Mouse (Mus musculus) heart, embryonic 16.5 days (tissue): Measurements from ENCODE around the gene Lzic. TPM values are rescaled to one million over a fixed set of nuclear protein-coding genes. Genes with fewer than 3 reads are reported as not detected.

Experiments used
- ATAC-seq: fragments of 200-750 bp; cut with Nextera tagmentation; replicated peaks from 2 replicates; pipeline ENCODE4 v1.8.0; 2017; ENCODE audit warnings: moderate number of reproducible peaks; ENCODE audit not compliant: insufficient read depth, low FRiP score; ENCODE audit errors: extremely low read depth
- H3K27ac ChIP-seq: fragments of 300-500 bp; sonication (generic); 2 replicates; pipeline ENCODE4 v1.5.1; 2014; ENCODE audit warnings: mild to moderate bottlenecking, low read length, control low read depth, moderate library complexity
- H3K27me3 ChIP-seq: fragments of 300-500 bp; sonication (generic); 2 replicates; pipeline ENCODE4 v1.6.1; 2014; ENCODE audit warnings: low read length, mixed read lengths; ENCODE audit not compliant: control insufficient read depth, insufficient read depth
- H3K36me3 ChIP-seq: fragments of 300-500 bp; sonication (generic); 2 replicates; pipeline ENCODE4 v1.6.1; 2014; ENCODE audit not compliant: control insufficient read depth, insufficient read depth
- H3K4me1 ChIP-seq: fragments of 300-500 bp; sonication (generic); 2 replicates; pipeline ENCODE4 v1.6.1; 2014; ENCODE audit warnings: low read length, mixed read lengths; ENCODE audit not compliant: control insufficient read depth, insufficient read depth
- H3K4me2 ChIP-seq: fragments of 300-500 bp; sonication (generic); 2 replicates; pipeline ENCODE4 v1.6.1; 2014; ENCODE audit warnings: low read depth, mild to moderate bottlenecking, control low read depth, low read length
- H3K4me3 ChIP-seq: fragments of 300-500 bp; sonication (generic); 2 replicates; pipeline ENCODE4 v1.5.1; 2014; ENCODE audit warnings: mild to moderate bottlenecking, control low read depth, low read length
- H3K9ac ChIP-seq: fragments of 300-500 bp; sonication (generic); 2 replicates; pipeline ENCODE4 v1.6.1; 2014; ENCODE audit warnings: low read length, control low read depth
- H3K9me3 ChIP-seq: fragments of 300-500 bp; sonication (generic); replicated peaks from 2 replicates; pipeline ENCODE4 v1.6.1; 2016; ENCODE audit warnings: low read length; ENCODE audit not compliant: control insufficient read depth
- WGBS: fragments of 180-500 bp; shearing (Covaris S2); extraction: QIAGEN DNeasy Blood & Tissue Kit; methylation state at CpG from one replicate; pipeline ENCODE4 v1.1.7; 2014; 5-methylcytosine and 5-hydroxymethylcytosine counted together
- polyA plus RNA-seq: library from polyadenylated mRNA; unstranded; fragments of >200 nt; fragmentation: Nextera tagmentation; extraction: Ambion mirVana; gene quantifications from 2 replicates; pipeline ENCODE4 v1.2.1, GENCODE M21; 2015

Gene Lzic
- polyA plus RNA-seq, 1 experiment from 2014 or later: 39.3 TPM

DNA sequence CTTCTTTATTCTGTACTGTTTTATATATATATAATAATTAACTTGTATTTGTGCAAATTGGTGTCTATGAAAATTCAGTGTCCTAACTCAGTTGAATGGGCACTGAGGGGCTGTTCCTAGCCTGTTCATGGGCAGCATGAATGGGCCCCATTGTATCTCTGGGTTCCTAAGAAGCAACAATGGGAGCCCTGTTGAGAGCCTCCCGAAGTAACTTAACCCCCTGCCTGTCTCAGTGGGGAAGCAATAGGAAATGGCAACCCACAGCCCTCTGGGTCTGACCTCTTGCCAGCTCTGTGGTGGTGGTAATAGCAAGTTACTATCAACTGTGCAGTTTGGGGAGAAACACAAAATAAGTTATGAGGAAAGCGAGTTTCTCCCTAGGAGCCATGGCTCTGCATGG lies 11.6 kb downstream of the Lzic start:
- 64% methylated on average over 2 of the region's 2 CpGs for WGBS
- H3K36me3 ChIP-seq: peaks cover 46% of the 10 kb centered on the region
- no peak overlapping the region for H3K27ac ChIP-seq

DNA sequence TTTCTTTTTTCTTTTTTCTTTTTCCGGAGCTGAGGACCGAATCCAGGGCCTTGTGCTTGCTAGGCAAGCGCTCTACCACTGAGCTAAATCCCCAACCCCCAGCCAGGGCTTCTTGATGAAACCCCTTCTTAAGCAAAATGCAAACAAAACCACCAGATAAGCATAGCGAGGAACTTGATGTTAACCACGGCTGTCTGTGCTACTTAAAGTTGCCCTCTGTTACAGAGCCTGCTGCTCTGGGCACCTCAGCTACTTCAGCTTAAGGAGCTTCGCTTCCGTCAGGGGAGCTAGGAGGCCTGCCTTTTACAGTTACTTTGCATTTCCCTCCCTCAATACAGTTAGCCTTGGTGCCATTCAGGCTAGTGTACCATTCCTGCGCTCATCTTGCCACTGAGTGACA lies 13.9 kb downstream of the Lzic start:
- peaks cover 46% of the 10 kb centered on the region for H3K36me3 ChIP-seq
- H3K27ac ChIP-seq: no peak overlapping the region

More for the DNA sequence above, 11.6 kb downstream of the Lzic start:
- Histone ChIP-seq H3K4me1 (no peaks in the 10 kb centered on the region), H3K9me3 (no peaks in the 10 kb centered on the region), H3K9ac (no peak overlapping the region), H3K4me2 (no peak overlapping the region), H3K27me3 (no peaks in the 10 kb centered on the region), H3K4me3 (no peak overlapping the region)
- ATAC-seq: no peak

DNA sequence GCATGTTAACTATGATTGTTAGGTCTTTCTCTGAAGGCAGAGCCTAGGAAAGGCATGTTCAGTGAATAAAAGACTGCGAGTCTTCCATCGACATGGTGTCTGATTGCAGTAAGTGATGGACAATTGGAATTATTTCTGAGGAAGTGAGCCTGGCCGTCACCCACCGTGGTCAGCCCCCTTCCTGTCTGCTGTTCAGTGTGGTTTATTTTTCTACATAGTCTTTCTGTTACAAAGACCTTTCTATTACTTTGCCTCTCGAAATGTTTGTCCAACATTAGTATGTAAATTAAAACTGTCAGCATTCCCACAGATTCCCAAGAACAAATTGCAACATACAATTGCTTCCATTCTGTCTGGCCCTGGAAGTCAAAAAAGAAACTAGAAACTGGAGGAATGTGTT lies 14.8 kb downstream of the Lzic start:
- Histone ChIP-seq H3K4me1 (no peaks in the 10 kb centered on the region), H3K27me3 (no peaks in the 10 kb centered on the region), H3K9ac (no peak overlapping the region), H3K9me3 (no peaks in the 10 kb centered on the region), H3K4me3 (no peak overlapping the region), H3K27ac (no peak overlapping the region), H3K4me2 (no peak overlapping the region), H3K36me3 (peaks cover 37% of the 10 kb centered on the region)
- no peak for ATAC-seq
- WGBS: 81% methylated on average over 5 of the region's 5 CpGs

More for the DNA sequence above, 13.9 kb downstream of the Lzic start:
- 77% methylated on average over 8 of the region's 8 CpGs for WGBS
- Histone ChIP-seq H3K4me3 (no peak overlapping the region), H3K9ac (no peak overlapping the region), H3K9me3 (no peaks in the 10 kb centered on the region), H3K4me1 (no peaks in the 10 kb centered on the region), H3K4me2 (no peak overlapping the region), H3K27me3 (no peaks in the 10 kb centered on the region)
- no peak for ATAC-seq

DNA sequence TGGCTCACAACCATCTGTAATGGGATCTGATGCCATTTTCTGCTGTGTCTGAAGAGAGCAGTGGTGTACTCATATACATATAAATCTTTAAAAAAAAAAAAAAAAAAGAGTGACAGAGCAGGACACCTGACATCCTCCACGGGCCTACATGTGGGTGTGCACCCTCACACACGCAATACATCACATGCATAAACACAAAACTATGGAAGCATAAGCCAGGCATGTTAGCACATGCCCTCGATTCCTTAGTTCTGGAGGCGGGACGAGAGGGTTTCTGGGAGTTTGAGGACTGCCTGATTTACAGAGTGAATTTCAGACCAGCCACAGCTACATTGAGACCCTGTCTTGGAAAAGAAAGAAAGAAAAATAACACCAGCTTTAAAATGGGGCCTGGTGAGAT lies 19.3 kb downstream of the Lzic start:
- Histone ChIP-seq H3K9me3 (no peaks in the 10 kb centered on the region), H3K4me2 (no peak overlapping the region), H3K4me3 (no peak overlapping the region), H3K27me3 (no peaks in the 10 kb centered on the region), H3K4me1 (no peaks in the 10 kb centered on the region), H3K9ac (no peak overlapping the region), H3K27ac (no peak overlapping the region), H3K36me3 (peaks cover 23% of the 10 kb centered on the region)
- WGBS: 86% methylated on average over 5 of the region's 5 CpGs
- no peak for ATAC-seq

DNA sequence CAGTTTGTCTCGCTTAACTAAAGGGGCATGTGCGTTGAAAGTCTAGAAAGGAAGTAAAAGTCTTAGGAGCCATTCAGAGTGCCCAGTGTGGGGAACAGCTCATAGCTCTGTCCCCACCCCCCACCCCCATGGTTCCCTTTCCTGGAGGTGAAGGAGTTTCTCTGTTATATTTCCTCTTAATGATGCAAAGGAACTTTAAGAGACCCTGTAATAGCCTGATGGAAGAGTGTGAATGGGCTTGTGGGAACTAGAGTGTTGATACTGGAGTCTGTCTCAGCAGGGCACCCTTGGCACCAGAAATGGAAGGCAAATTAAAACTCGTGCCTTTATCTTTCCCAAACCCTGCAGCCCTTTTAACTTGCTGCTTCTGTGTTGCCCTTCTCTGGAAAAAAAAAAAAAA lies 19.8 kb downstream of the Lzic start:
- no peaks in the 10 kb centered on the region for H3K4me1 ChIP-seq
- no peak overlapping the region for H3K4me3 ChIP-seq
- H3K27ac ChIP-seq: no peak overlapping the region
- H3K9me3 ChIP-seq: no peaks in the 10 kb centered on the region
- ATAC-seq: no peak
- H3K27me3 ChIP-seq: no peaks in the 10 kb centered on the region
- peaks cover 23% of the 10 kb centered on the region for H3K36me3 ChIP-seq
- H3K4me2 ChIP-seq: no peak overlapping the region
- 36% methylated on average over 3 of the region's 3 CpGs for WGBS
- no peak overlapping the region for H3K9ac ChIP-seq

DNA sequence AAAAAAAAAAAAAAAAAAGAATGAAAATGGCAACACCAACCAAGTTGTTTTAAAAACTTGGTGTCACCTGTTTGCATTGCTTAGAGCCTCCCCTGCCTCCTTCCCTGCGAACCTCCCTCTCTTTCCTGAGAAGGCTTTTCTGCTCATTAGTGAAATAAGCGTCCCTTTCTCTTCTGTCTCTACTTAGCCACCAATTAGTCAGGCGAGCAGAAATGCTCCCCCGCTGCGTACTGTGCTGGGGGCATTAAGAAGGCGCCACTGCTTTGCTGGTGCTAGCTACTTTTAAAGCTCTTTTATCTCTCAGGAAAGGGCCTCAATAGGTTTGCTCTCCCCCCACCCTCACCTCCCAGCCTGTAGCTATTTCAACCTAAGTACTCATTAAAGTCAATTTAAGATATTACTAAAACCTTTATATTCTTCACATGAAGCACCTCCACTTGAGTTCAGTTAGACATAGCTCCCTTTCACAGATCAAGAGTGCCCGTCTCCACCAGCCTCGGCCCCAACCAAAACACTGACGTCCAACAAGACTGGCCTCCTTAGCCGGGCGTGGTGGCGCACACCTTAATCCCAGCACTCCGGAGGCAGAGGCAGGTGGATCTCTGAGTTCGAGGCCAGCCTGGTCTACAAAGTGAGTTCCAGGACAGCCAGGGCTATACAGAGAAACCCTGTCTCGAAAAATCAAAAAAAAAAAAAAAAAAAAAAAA lies 20.4 kb downstream of the Lzic start:
- H3K9ac ChIP-seq: no peak overlapping the region
- H3K27me3 ChIP-seq: no peaks in the 10 kb centered on the region
- ATAC-seq: no peak
- peaks cover 18% of the 10 kb centered on the region for H3K36me3 ChIP-seq
- no peaks in the 10 kb centered on the region for H3K9me3 ChIP-seq
- H3K27ac ChIP-seq: no peak overlapping the region
- H3K4me2 ChIP-seq: no peak overlapping the region
- no peak overlapping the region for H3K4me3 ChIP-seq
- H3K4me1 ChIP-seq: no peaks in the 10 kb centered on the region
- WGBS: 64% methylated on average over 14 of the region's 15 CpGs

DNA sequence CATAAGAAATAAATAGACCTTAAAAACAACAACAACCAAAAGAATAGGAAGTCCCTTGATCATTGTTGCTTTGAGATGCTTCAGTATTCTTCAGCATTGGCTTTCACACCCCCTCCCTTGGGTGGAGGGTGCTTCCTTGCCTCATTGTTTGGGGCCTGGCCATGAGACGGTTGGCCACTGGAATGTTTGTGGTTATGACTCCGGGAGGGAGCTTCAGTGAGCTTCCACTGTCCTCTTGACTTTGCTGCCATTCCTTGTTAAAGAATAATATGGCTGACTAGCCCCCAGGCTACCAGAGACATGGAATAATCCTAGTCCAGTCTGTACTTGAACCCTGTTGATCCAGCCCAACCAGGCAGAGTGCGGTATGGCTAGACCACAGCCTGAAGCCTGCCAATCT lies 21.9 kb downstream of the Lzic start:
- Histone ChIP-seq H3K36me3 (peaks cover 10% of the 10 kb centered on the region), H3K9me3 (no peaks in the 10 kb centered on the region), H3K4me2 (no peak overlapping the region), H3K27me3 (no peaks in the 10 kb centered on the region), H3K4me3 (no peak overlapping the region), H3K27ac (no peak overlapping the region), H3K9ac (no peak overlapping the region), H3K4me1 (no peaks in the 10 kb centered on the region)
- WGBS: 65% methylated on average over 3 of the region's 3 CpGs
- ATAC-seq: no peak

DNA sequence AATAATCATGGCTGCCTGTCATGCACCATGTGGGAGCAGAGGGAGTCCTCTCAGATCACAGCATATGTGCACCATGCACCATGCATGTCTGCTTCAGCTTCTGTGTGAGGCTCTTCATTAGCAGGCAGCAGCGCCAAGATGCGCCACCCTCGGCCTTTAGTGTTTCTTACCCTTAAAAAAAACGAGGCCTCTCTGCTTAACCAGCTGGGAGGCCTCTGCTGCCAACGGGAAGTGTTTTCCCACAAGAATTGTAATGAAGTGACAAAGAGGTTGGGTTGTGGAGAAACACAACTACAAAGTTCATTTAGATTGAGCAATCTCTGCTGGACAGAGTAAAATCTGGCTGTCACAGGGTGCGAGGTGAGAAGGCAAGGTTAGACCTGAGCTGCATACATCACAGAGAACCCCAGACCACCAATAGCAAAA lies 26.2 kb downstream of the Lzic start:
- WGBS: 49% methylated on average over 6 of the region's 6 CpGs
- Histone ChIP-seq H3K9me3 (no peaks in the 10 kb centered on the region), H3K9ac (no peak overlapping the region), H3K36me3 (no peaks in the 10 kb centered on the region), H3K4me3 (no peak overlapping the region), H3K4me2 (no peak overlapping the region), H3K27ac (no peak overlapping the region), H3K4me1 (no peaks in the 10 kb centered on the region), H3K27me3 (no peaks in the 10 kb centered on the region)
- no peak for ATAC-seq

DNA sequence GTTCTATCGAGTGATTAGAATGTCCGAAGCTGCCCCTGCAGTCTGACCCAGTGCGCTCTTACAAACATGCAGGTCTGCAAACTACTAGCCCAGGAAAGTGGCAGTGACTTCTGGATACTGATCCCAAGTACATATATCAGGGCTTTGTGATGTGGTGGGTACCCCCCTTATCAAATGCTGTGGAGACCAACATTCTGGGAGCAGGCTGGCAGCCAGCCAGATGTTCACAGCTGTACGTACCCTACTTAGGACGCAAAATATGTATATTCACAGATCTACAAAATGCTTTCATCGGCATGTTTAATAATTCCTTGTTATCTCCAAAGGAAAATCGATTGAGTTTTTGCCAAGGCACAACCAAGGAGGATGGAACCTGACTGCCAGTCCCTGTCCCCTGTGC lies 27.0 kb downstream of the Lzic start:
- H3K4me1 ChIP-seq: no peaks in the 10 kb centered on the region
- no peak overlapping the region for H3K27ac ChIP-seq
- WGBS: 69% methylated on average over 7 of the region's 7 CpGs
- no peaks in the 10 kb centered on the region; the same call in 1 of the 2 replicates for H3K9me3 ChIP-seq
- no peaks in the 10 kb centered on the region for H3K27me3 ChIP-seq
- no peak for ATAC-seq
- H3K9ac ChIP-seq: no peak overlapping the region
- H3K4me2 ChIP-seq: no peak overlapping the region
- H3K36me3 ChIP-seq: no peaks in the 10 kb centered on the region
- H3K4me3 ChIP-seq: no peak overlapping the region
